Mouse (Mus musculus): Measurements from ENCODE around the gene Olfr94.

GRCm38 (mm10) chr17:37200894-37201293, at the start of gene Olfr94:
- TF ChIP-seq CTCF (IDR thresholded peaks at IDR 0.05; ENCODE audit: insufficient read depth, low read length) (no peak), POLR2A (IDR thresholded peaks at IDR 0.05; ENCODE audit: borderline replicate concordance, extremely low read depth, low read depth, low read length) (no peak)

Measured in lung, adult 2 months (tissue).